Mouse (Mus musculus): ENCODE data around the gene Speer4f2. TPM values are rescaled to one million over a fixed set of nuclear protein-coding genes. Genes with fewer than 3 reads are reported as not detected.
A peak's percentile ranks its signal among the peaks of the same experiment; 100 is the strongest.

The Speer4f2 gene
- total and polyA plus RNA-seq, 3 experiments, result not detected

DNA sequence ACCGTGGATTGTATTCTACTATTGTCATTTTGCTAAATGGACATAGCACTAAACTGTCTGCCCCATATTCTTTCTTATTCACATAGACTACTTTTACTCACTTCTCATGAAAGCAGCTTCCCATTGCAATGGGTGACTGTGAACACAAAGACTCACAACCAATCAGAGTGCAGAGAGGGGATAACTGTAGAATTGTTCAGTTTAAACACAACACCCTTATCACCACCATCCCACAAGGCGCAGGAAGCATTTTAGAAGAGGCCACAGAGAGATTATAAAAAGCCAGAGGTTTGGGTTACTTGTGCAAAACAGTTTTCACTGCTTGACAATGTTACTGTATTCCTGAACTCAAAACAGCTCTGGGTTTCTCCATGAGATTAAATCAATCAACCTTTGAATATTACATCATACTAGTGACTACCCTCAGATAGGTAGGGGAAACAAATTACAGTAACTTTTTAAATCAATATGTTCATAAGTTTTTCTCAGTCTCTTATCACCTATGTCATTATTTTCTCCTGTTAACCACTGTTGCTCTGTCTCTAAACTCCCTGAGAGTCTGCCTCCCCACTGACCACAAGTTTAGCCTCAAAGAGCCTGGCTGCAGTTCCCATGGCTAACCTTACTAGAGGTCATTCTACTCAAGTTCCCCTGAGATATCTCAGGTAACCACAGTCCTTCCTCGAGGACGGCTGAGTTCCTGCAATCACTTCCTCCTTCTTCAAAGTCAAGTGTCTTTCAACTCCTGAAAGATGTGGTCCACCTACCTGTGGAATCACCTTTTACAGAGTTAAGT is 29.5 kb downstream of the Speer4f2 start:
- H3K79me2 ChIP-seq (ENCODE audit: control insufficient read depth, insufficient read depth, low read length, poor library complexity), result no peaks in the 10 kb centered on the region
- H3K27me3 ChIP-seq (ENCODE audit: control insufficient read depth in 1 of 2, insufficient read depth in 2 of 2, low read length in 2 of 2), result no peaks in the 10 kb centered on the region
- H3K4me3 ChIP-seq (ENCODE audit: control insufficient read depth in 1 of 2, insufficient read depth in 1 of 2, low read depth in 2 of 2, low read length in 2 of 2), result no peak overlapping the region; a peak in 1 of 4 replicates
- H3K27ac ChIP-seq (ENCODE audit: control insufficient read depth, low read depth, low read length), result peak overlapping the region; percentile 96
- DNase-seq (ENCODE audit: low read depth, low spot score), result peak; percentile 96
- peak overlapping the region; percentile 63 for H3K9ac ChIP-seq (ENCODE audit: control insufficient read depth, low read depth, low read length, poor library complexity, severe bottlenecking)
- peaks cover 0 to 32% of the 10 kb centered on the region in 2 experiments; a peak in 2 of 4 replicates for H3K36me3 ChIP-seq (ENCODE audit: control insufficient read depth in 1 of 2, insufficient read depth in 2 of 2, low read length in 2 of 2)
- H3K9me3 ChIP-seq (replicated peaks; ENCODE audit: insufficient read depth, low read length), result no peaks in the 10 kb centered on the region
- H3K4me1 ChIP-seq (ENCODE audit: control insufficient read depth in 1 of 2, insufficient read depth in 2 of 2, low read length in 2 of 2), result peaks cover 15 to 23% of the 10 kb centered on the region in 2 experiments
- TF ChIP-seq ETS1 (IDR thresholded peaks at IDR 0.05; ENCODE audit: low read depth, low read length) (peak; percentile 92), ZMIZ1 (IDR thresholded peaks at IDR 0.05; ENCODE audit: low read depth, low read length) (no peak), MAZ (IDR thresholded peaks at IDR 0.05; ENCODE audit: low read depth, low read length) (no peak), GABPA (IDR thresholded peaks at IDR 0.05; ENCODE audit: low read depth, low read length) (no peak), KAT2A (conservative IDR thresholded peaks at IDR 0.05; ENCODE audit: low read depth, low read length) (no peak), ZKSCAN1 (IDR thresholded peaks at IDR 0.05; ENCODE audit: low read depth, low read length) (no peak), MYC (IDR thresholded peaks at IDR 0.05; ENCODE audit: low read depth, low read length) (peak; percentile 71), TCF12 (IDR thresholded peaks at IDR 0.05; ENCODE audit: low read depth, low read length) (peak; percentile 97), JUND (IDR thresholded peaks at IDR 0.05; ENCODE audit: low read depth, low read length) (0 out of 2 replicates have a peak, but pooled peaks have one; percentile 20), GATA1 (IDR thresholded peaks at IDR 0.05; ENCODE audit: low read depth, low read length) (peak; percentile 99), MAFK (IDR thresholded peaks at IDR 0.05; ENCODE audit: borderline replicate concordance, low read depth, low read length) (no peak; the same call in 1 of the 2 replicates), EP300 (IDR thresholded peaks at IDR 0.05; ENCODE audit: low read depth in 1 of 2, low read length in 2 of 2) (peak; percentile 99), USF2 (IDR thresholded peaks at IDR 0.05; ENCODE audit: borderline replicate concordance in 1 of 2, insufficient read depth in 1 of 2, low read depth in 1 of 2, low read length in 2 of 2) (no peak), HCFC1 (IDR thresholded peaks at IDR 0.05; ENCODE audit: low read depth, low read length) (peak; percentile 34; the same call in 1 of the 2 replicates), CHD1 (IDR thresholded peaks at IDR 0.05; ENCODE audit: low read depth, low read length) (no peak), SMC3 (IDR thresholded peaks at IDR 0.05; ENCODE audit: low read depth, low read length) (no peak), MYB (IDR thresholded peaks at IDR 0.05; ENCODE audit: low read depth, low read length) (peak; percentile 98), POLR2AphosphoS5 (IDR thresholded peaks at IDR 0.05; ENCODE audit: borderline replicate concordance, low read depth, low read length) (no peak), ZC3H11A (IDR thresholded peaks at IDR 0.05; ENCODE audit: low read depth, low read length) (peak; percentile 12; the same call in 1 of the 2 replicates), ELF1 (IDR thresholded peaks at IDR 0.05; ENCODE audit: low read depth, low read length) (peak; percentile 14; the same call in 1 of the 2 replicates), RCOR1 (IDR thresholded peaks at IDR 0.05; ENCODE audit: low read depth, low read length) (peak; percentile 93), TBP (IDR thresholded peaks at IDR 0.05; ENCODE audit: low read depth, low read length) (peak; percentile 88), MXI1 (IDR thresholded peaks at IDR 0.05; ENCODE audit: low read depth, low read length) (no peak), CTCF (IDR thresholded peaks at IDR 0.05 in 2 of 3, conservative IDR thresholded peaks at IDR 0.05 in 1 of 3; ENCODE audit: control insufficient read depth in 1 of 3, insufficient read depth in 1 of 3, low read depth in 2 of 3, low read length in 3 of 3, poor library complexity in 1 of 3, severe bottlenecking in 1 of 3) (no peak), ZNF384 (IDR thresholded peaks at IDR 0.05; ENCODE audit: low read depth, low read length) (no peak), MAX (IDR thresholded peaks at IDR 0.05; ENCODE audit: low read length) (peak; percentile 29; the same call in 1 of the 2 replicates), TAL1 (IDR thresholded peaks at IDR 0.05; ENCODE audit: low read length) (peak; percentile 89), POLR2AphosphoS2 (IDR thresholded peaks at IDR 0.05; ENCODE audit: low read length) (no peak), E2F4 (IDR thresholded peaks at IDR 0.05; ENCODE audit: borderline replicate concordance, low read depth, low read length) (no peak), SIN3A (IDR thresholded peaks at IDR 0.05; ENCODE audit: low read length) (peak; percentile 83), USF1 (IDR thresholded peaks at IDR 0.05; ENCODE audit: low read depth, low read length) (no peak), UBTF (IDR thresholded peaks at IDR 0.05; ENCODE audit: borderline replicate concordance, insufficient read depth, low read depth, low read length) (no peak), BHLHE40 (IDR thresholded peaks at IDR 0.05; ENCODE audit: borderline replicate concordance, low read depth, low read length) (no peak), POLR2A (IDR thresholded peaks at IDR 0.05; ENCODE audit: control insufficient read depth in 1 of 2, insufficient read depth in 1 of 2, low read depth in 1 of 2, low read length in 2 of 2, poor library complexity in 1 of 2) (peak in 1 of 2 experiments; percentile 52; a peak in 1 of 4 replicates), RAD21 (IDR thresholded peaks at IDR 0.05; ENCODE audit: low read depth, low read length) (no peak), NELFE (IDR thresholded peaks at IDR 0.05; ENCODE audit: low read depth, low read length) (0 out of 2 replicates have a peak, but pooled peaks have one; percentile 37)

All from MEL (cell line).